Mouse (Mus musculus): ENCODE data around the gene Cldn24.

Gene Cldn24

DNA sequence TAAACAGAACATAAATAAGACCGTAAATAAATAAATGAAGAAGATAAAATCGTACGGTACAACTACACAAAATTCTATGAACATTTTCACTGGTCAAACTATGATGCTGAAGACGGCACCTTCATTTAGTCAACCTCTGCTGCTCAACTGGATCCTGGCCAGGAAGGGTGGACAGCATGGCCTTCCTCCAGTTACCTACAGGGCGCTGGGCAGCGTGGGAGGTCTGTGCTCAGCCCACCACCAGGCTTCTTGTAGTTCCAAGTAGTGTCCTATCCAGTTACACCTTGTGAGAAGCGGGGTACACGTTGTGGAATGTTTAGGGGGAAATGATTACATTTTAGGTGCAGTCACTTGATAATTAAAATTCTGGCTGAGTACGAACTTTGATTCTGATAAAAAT is 5.0 kb downstream of the Cldn24 start:
- DNase-seq (ENCODE audit: low spot score in 2 of 2), result no peak

DNA sequence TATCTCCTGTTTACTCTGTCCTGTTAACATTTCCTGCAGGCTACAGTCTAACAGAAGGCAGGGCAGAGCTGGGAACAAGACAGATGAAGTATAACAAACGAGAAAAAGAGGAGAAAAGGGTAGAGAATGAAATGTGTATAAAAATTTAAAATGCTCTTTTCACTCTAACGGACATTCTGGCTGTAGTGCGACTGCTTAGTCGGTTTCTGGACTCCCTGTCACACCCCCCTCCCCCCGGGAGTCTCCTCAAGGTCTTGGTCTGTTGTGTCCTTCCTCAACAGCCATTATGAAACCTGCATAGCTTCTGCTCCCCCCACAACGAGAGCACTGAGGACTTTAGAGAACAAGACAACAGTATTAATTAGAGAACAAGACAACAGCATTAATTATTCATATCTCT is 10.7 kb downstream of the Cldn24 start:
- DNase-seq (ENCODE audit: low spot score in 2 of 2), result no peak

DNA sequence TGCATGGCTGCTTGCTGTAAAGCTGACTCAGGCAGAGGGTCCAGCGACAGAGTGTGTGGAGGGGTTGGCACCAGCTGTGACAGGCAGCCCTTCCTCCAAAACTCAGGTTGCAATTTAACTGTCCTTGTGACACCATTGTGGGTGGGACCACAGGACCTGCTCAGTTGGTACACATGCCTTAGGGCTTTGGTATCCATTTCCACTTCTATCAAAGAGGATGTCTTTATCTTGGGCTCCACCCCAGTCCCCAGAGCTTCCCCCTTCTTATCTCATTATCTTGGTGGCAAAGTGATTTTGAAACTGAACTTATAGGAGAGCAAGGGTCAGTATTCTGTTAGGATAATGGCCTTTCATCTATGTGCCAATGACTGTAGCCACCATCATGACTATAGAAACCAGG is 12.0 kb downstream of the Cldn24 start:
- no peak for DNase-seq (ENCODE audit: low spot score in 2 of 2)

DNA sequence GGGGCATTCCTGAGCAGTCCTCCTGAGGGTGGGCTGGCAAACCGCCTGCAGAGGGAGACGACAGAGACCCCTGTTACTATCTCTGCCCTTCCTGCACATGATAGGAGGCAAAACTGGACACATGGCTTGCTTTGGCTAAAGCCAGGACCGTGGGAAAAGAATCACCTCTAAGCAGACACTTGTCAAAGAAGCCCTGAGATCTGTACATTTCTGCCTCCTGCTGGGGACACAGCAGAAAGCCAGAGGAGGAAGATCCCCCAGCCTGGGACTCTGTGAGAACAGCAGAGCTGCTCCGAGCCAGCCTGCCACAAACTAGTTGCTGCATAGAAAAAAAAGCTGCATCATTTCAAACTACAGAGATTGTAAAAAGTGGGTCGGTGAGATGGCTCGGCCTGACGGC is 21.1 kb downstream of the Cldn24 start:
- DNase-seq (ENCODE audit: low spot score in 2 of 2), result no peak

DNA sequence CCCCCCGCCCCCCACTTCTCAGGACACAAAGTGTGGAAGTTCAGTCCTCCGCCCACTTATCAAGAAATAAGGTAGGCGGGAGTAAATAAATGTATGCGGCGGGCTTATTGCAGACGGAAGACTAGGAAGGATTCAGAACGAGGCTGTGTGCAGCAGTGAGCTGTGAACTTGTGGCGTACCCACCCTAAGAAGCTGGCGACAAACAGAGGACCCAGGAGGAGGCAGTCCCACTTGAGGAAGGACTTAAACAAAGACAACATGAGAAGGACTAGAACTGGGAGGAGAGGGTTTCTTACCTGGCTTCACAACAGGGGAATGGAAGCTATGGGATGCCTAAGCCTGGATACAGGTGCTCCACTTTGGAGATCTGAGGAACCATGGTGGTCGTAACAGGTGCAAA is 21.7 kb downstream of the Cldn24 start:
- no peak for DNase-seq (ENCODE audit: low spot score in 2 of 2)

DNA sequence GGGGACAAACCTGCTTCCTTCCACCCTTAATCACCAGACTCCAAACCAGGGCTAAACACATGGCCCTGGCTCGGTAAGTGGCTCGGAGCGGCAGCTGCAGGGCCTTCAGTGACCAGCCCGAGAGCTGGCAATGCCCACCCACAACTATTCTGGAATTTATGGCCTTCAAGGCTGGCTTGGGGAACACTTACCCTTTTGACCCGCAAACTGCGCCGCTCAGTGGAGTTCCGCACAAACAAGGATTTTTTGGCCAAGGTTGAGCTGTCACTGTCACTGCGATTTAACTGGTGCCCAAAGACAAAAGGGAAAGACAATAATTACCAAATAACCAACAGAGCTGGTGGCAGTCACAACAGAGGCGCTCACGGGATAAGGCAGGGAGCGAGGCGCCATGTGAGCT is 24.0 kb downstream of the Cldn24 start:
- DNase-seq (ENCODE audit: low spot score in 2 of 2), result no peak

DNA sequence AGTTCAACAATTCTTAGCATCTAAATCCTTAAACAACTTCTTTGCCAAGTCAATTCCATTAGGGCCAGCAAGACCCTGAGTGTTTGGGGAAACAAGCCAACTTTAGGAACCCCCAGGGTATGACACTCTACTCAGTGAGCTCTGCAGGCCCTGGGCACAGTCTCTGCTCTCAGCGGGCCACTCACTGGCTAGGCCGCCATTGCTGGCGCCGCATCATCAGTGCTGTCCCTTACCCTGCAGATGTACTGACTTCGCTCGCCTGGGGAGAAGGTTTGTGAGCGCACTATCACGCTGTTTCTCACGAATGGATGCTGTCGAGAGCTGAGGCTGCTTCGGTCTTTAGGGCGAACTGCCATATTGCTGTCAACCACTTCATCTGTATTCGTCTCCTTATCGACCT is 25.2 kb downstream of the Cldn24 start:
- DNase-seq (ENCODE audit: low spot score in 2 of 2), result peak in 1 of 2 experiments; percentile 52

DNA sequence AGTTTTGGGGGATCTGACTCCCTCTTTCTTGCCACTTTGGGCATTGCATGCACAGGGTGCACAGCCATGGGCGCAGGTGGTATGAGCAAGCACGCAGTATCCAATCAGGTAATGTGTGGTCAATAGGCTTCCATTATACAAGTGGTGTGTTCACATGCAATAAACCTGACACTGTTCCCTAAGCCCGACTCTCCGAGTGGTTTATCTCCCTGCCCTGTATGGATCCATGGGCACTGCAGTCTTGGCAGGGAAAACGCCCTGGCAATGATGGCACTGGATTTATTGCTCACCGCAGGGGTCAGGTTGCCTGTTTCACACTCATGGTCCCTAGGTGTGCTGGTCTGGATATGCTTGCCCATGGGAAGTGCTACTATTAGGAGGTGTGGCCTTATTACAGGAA is 26.0 kb downstream of the Cldn24 start:
- peak in 1 of 2 experiments; percentile 53 for DNase-seq (ENCODE audit: low spot score in 2 of 2)

DNA sequence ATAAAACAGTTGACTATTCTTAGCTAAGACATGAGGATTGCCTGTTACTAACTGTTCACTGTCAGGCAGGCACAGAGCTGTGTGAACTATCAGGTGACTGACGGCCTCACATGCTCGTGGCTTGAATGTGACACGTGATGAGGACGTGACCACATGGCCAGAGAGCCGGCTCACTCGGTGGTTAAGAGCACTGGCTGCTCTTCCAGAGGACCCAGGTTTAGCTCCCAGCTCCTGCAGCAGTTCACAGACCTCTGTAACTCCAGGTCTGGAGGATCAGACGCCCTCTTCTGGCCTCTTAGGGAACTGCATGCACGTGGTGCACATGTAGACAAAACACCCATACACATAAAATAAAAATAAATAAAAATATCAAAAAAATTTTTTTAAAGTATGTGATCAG is 27.9 kb downstream of the Cldn24 start:
- DNase-seq (ENCODE audit: low spot score in 2 of 2), result no peak

DNA sequence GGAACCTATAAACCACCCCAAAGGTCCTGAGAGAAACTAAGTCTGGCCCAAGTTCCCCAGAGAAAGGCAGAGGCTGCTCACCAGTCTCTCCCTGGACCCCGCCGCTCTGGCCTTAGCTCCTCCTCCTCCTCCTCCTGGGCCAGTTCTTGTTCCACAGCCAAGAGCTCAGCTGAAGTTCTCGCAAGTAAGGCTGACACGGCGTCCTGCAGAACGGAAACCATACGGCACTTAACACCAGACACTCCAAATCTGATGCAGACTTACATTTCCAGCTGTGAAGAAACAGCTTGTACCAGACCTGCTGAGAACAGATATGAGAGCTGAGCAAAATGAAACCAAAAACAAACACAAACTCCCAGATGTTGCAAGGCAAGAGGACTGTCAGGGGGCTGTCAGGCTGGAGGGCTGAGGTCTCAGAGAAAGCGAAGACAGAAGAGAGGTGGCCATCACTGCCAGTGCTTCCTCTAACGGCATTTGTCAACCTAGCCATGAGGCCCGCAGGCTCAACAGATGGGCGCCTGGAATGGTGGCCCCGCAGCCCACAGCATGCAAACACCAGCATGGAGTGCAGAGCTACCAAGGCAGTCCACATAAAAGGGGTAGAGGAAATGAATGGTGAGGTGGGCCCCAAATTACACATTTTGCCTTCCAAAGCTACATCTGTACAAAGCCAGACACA is 30.0 kb downstream of the Cldn24 start:
- peak in 1 of 2 experiments; percentile 62 for DNase-seq (ENCODE audit: low spot score in 2 of 2)

DNA sequence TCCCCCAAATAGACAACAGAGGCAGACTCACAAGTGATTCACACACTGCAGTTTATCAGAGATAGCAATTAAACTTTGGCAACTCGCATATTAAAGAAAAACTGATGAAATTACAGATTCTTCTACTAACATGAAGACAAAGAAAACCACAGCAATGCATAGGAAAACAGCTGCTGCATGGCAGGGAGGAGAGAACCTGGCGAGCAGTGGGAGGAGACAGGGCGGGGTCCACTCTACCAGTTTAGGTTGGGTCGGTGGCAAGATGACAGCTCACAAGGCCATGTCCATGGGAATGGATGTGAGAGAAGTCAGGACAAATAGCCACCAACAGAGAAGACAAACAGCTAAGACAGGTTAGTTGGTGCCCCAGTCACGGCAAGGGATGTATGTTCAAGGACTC is 30.8 kb downstream of the Cldn24 start:
- DNase-seq (ENCODE audit: low spot score in 2 of 2), result no peak

DNA sequence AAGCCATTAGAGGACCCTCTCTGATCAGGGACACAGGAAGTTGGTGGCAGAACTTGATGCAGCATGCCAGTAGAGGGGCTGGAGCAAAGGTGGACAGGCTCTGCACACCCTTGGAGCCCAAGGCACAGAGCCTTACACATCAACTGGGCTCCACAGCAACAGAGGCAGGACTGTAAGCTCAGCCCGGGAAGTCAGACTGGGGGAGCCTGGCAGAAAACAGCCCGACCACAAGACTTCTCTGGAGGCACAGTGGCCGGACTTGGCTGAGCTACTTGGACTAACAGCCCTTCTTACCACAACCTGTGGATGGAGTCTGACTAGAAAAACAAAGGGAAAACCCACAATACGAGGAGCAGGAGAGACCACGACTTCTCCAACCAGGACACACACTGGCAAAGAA is 31.4 kb downstream of the Cldn24 start:
- DNase-seq (ENCODE audit: low spot score in 2 of 2), result no peak

DNA sequence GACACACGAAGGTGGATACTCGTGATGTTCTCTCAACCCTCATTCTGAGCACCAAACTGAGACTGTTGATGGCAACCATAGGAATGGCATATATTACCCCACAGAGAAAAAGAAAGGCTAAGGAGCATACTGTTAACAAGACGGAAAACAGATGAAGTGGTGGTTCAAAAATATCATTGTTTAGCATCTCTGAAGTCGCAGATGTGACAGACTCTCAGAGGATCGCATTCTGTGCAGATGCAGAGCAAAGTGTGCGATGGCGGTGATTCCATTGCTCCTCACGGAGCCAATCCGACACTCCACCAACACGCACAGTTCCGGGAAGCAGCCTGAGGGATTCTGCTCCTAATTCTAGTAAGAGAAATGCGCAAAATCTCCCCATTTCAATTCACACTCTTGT is 37.3 kb downstream of the Cldn24 start:
- no peak for DNase-seq (ENCODE audit: low spot score in 2 of 2)

DNA sequence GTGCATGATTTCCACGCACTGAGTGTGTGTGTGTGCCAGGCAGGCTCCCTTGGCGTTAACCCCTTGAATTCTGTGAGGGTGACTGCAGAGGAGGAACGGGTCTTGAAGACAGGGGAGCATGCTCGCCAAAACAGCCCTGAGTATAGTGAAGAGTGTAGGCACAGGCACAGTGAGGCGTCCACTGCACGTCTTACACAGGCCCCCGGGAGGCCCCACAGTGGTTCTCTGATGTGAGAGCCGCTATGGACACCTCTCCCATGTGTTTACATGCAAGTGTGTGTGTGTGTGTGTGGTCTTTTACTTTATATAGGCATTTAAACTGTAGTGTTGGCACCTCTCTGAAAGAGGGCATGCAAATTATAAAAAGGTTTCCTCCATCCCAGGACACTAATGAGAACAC is 44.6 kb downstream of the Cldn24 start:
- no peak for DNase-seq (ENCODE audit: low spot score in 2 of 2)

DNA sequence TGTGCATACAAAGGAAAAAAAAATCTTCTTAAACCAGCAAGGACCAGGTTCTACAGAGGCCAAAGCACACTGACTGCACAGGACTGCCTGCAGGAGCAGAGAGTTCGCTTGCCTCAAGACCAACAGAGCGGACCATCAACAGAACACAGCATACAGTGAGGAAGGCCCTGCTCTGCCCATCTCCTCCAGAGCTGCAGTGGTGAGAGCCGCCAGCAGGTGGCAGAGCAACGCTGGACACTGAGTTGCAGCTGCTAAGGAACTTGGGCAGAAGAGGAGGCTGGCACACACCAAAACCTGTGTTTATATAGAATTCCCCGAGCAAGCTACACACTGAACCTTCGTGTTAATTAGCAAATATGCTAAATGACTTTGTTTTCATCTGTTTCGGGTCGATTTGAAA is 45.1 kb downstream of the Cldn24 start:
- DNase-seq (ENCODE audit: low spot score in 2 of 2), result peak; percentile 66 to 85
